Mouse (Mus musculus) heart, adult 2 months (tissue): ENCODE data around the gene Tmem123. TPM values are rescaled to one million over a fixed set of nuclear protein-coding genes. Genes with fewer than 3 reads are reported as not detected.
A peak's percentile ranks its signal among the peaks of the same experiment; 100 is the strongest.

Experiments
- DNase-seq, 2 experiments: peaks; one replicate each; pipeline ENCODE4 v3.0.0; 2021
- H3K27ac ChIP-seq: fragments of 200-600 bp; 2 replicates; pipeline ENCODE4 v1.8.1; 2022
- H3K27me3 ChIP-seq: fragments of 200-500 bp; 2 replicates; pipeline ENCODE4 v1.6.1; 2012; ENCODE audit warnings: mild to moderate bottlenecking, low read length, inconsistent platforms, mixed read lengths; ENCODE audit not compliant: control insufficient read depth, insufficient read depth
- H3K36me3 ChIP-seq: fragments of 200-500 bp; 2 replicates; pipeline ENCODE4 v1.6.1; 2012; ENCODE audit warnings: low read length, inconsistent platforms; ENCODE audit not compliant: control insufficient read depth, insufficient read depth
- H3K4me1 ChIP-seq: fragments of 200-500 bp; 2 replicates; pipeline ENCODE4 v1.6.1; 2011; ENCODE audit warnings: low read length; ENCODE audit not compliant: control insufficient read depth, insufficient read depth
- H3K4me3 ChIP-seq: fragments of 200-600 bp; 2 replicates; pipeline ENCODE4 v1.8.1; 2022
- H3K79me2 ChIP-seq: fragments of 200-500 bp; replicated peaks from 2 replicates; pipeline ENCODE4 v1.6.1; 2012; ENCODE audit warnings: mild to moderate bottlenecking, inconsistent platforms, low read length, moderate library complexity, mixed read lengths; ENCODE audit not compliant: control insufficient read depth, insufficient read depth
- H3K9ac ChIP-seq: fragments of 200-500 bp; 2 replicates; pipeline ENCODE4 v1.6.1; 2012; ENCODE audit warnings: low read depth, mild to moderate bottlenecking, control low read depth, inconsistent platforms, low read length, mixed read lengths
- CTCF ChIP-seq: fragments of 200-600 bp; IDR thresholded peaks from 2 replicates; pipeline ENCODE4 v1.8.1; 2022; ENCODE audit warnings: antibody characterized with exemption, mild to moderate bottlenecking, moderate library complexity
- EP300 ChIP-seq: fragments of 200-500 bp; IDR thresholded peaks from 2 replicates; pipeline ENCODE4 v1.6.1; 2011; ENCODE audit warnings: low read depth, low read length, control low read depth; ENCODE audit not compliant: insufficient read depth
- POLR2A ChIP-seq: fragments of 200-500 bp; IDR thresholded peaks from 2 replicates; pipeline ENCODE4 v1.6.1; 2011; ENCODE audit warnings: mild to moderate bottlenecking, low read depth, low read length, control low read depth; ENCODE audit not compliant: insufficient read depth
- WGBS: fragments of 180-500 bp; shearing (Covaris S2); methylation state at CpG from one replicate; pipeline ENCODE4 v1.1.7; 2018; 5-methylcytosine and 5-hydroxymethylcytosine counted together
- intact Hi-C: fragments of 180-260 bp; cut with DNase I; formaldehyde crosslinking; loops from one replicate; pipeline ENCODE4 v1.15.1; 2025
- polyA plus RNA-seq: library from polyadenylated mRNA; depleted of rRNA; stranded (reverse); fragments of >200 nt; gene quantifications from 2 replicates; pipeline ENCODE4 v1.2.3, GENCODE M21; 2012
- total RNA-seq, 2 experiments: library from RNA; stranded (reverse); gene quantifications; 2 replicates each; pipeline ENCODE4 v1.2.3; 2021

Tmem123 gene
- total and polyA plus RNA-seq, 3 experiments, result 35.6 to 44.8 (median 38.8) TPM

- intact Hi-C loops, result loop anchor here (2.0 to 10.0 kb wide), 2 partner anchors 48 to 242 kb away; partner anchors contain the start of gene Yap1
- Histone ChIP-seq H3K27ac (peak overlapping the region; percentile 90), H3K79me2 (peaks cover 2% of the 10 kb centered on the region; the same call in 1 of the 2 replicates), H3K27me3 (no peaks in the 10 kb centered on the region), H3K36me3 (peaks cover 18% of the 10 kb centered on the region), H3K4me1 (peaks cover 8% of the 10 kb centered on the region), H3K9ac (no peak overlapping the region), H3K4me3 (no peak overlapping the region)
- no peak for TF ChIP-seq CTCF
- TF ChIP-seq POLR2A, result no peak
- no peak for TF ChIP-seq EP300
- 93% methylated on average over 3 of the region's 3 CpGs for WGBS
- no peak for DNase-seq
Observed at GRCm38 (mm10) chr9:7762741-7763140, 1.1 kb upstream of the Tmem123 start.

- no peaks in the 10 kb centered on the region for H3K27me3 ChIP-seq
- TF ChIP-seq EP300 (no peak), POLR2A (peak; percentile 53)
- peak overlapping the region; percentile 90 for H3K27ac ChIP-seq
- H3K4me1 ChIP-seq, result peaks cover 13% of the 10 kb centered on the region
- peak overlapping the region; percentile 89 for H3K9ac ChIP-seq
- peaks cover 27% of the 10 kb centered on the region for H3K36me3 ChIP-seq
- H3K79me2 ChIP-seq, result peaks cover 2% of the 10 kb centered on the region; the same call in 1 of the 2 replicates
- peak; percentile 68 to 71 for DNase-seq
- intact Hi-C loops, result loop anchor here (1.0 to 10.0 kb wide), 2 partner anchors 72 to 240 kb away; partner anchors contain the start of gene Yap1
- H3K4me3 ChIP-seq, result peak overlapping the region; percentile 95
- WGBS, result under 1% methylated on average over 14 of the region's 14 CpGs
Observed at GRCm38 (mm10) chr9:7764463-7764871, 626 bp downstream of the Tmem123 start.

- H3K27ac ChIP-seq, result peak overlapping the region; percentile 90
- intact Hi-C loops, result loop anchor here (10.0 kb wide), 1 partner anchor 240 kb away; the partner anchor contains the start of gene Yap1
Observed at GRCm38 (mm10) chr9:7765236-7765635, 1.4 kb downstream of the Tmem123 start.

GRCm38 (mm10) chr9:7766582-7766981, 2.7 kb downstream of the Tmem123 start:
- WGBS, result 36% methylated on average over 3 of the region's 3 CpGs
- intact Hi-C loops, result loop anchor here (10.0 kb wide), 1 partner anchor 238 kb away; the partner anchor contains the start of gene Yap1

More at GRCm38 (mm10) chr9:7765236-7765635, 1.4 kb downstream of the Tmem123 start:
- Histone ChIP-seq H3K79me2 (peaks cover 2% of the 10 kb centered on the region; the same call in 1 of the 2 replicates), H3K4me1 (peaks cover 18% of the 10 kb centered on the region), H3K36me3 (peaks cover 33% of the 10 kb centered on the region), H3K4me3 (peak overlapping the region; percentile 95), H3K9ac (no peak overlapping the region), H3K27me3 (no peaks in the 10 kb centered on the region)
- TF ChIP-seq CTCF (no peak), EP300 (no peak), POLR2A (no peak)
- no peak for DNase-seq
- WGBS, result 37% methylated on average over 3 of the region's 3 CpGs

GRCm38 (mm10) chr9:7767526-7767925, 3.7 kb downstream of the Tmem123 start:
- Histone ChIP-seq H3K4me3 (no peak overlapping the region), H3K27ac (no peak overlapping the region), H3K79me2 (peaks cover 2% of the 10 kb centered on the region; the same call in 1 of the 2 replicates), H3K27me3 (no peaks in the 10 kb centered on the region), H3K4me1 (peaks cover 21% of the 10 kb centered on the region), H3K36me3 (peaks cover 38% of the 10 kb centered on the region), H3K9ac (no peak overlapping the region)
- WGBS, result 42% methylated on average over 2 of the region's 2 CpGs
- DNase-seq, result no peak
- TF ChIP-seq POLR2A, result no peak
- TF ChIP-seq CTCF, result no peak
- no peak for TF ChIP-seq EP300
- intact Hi-C loops, result loop anchor here (10.0 kb wide), 1 partner anchor 237 kb away; the partner anchor contains the start of gene Yap1

More at GRCm38 (mm10) chr9:7766582-7766981, 2.7 kb downstream of the Tmem123 start:
- Histone ChIP-seq H3K9ac (no peak overlapping the region), H3K4me1 (peaks cover 19% of the 10 kb centered on the region), H3K36me3 (peaks cover 38% of the 10 kb centered on the region), H3K27ac (no peak overlapping the region), H3K79me2 (peaks cover 2% of the 10 kb centered on the region; the same call in 1 of the 2 replicates), H3K27me3 (no peaks in the 10 kb centered on the region), H3K4me3 (no peak overlapping the region)
- no peak for TF ChIP-seq POLR2A
- no peak for TF ChIP-seq CTCF
- TF ChIP-seq EP300, result no peak
- DNase-seq, result no peak

- H3K4me1 ChIP-seq, result peaks cover 21% of the 10 kb centered on the region
- H3K4me3 ChIP-seq, result no peak overlapping the region
- peak; percentile 39 to 55 for DNase-seq
- H3K27me3 ChIP-seq, result no peaks in the 10 kb centered on the region
- TF ChIP-seq POLR2A (0 out of 2 replicates have a peak, but pooled peaks have one; percentile 26), CTCF (no peak), EP300 (peak; percentile 71; the same call in 1 of the 2 replicates)
- peaks cover 2% of the 10 kb centered on the region; the same call in 1 of the 2 replicates for H3K79me2 ChIP-seq
- WGBS, result 47% methylated on average over 4 of the region's 4 CpGs
- intact Hi-C loops, result loop anchor here (10.0 kb wide), 1 partner anchor 236 kb away; the partner anchor contains the start of gene Yap1
- peak overlapping the region; percentile 69 for H3K27ac ChIP-seq
- no peak overlapping the region for H3K9ac ChIP-seq
- H3K36me3 ChIP-seq, result peaks cover 36% of the 10 kb centered on the region
Observed at GRCm38 (mm10) chr9:7769081-7769480, 5.2 kb downstream of the Tmem123 start.
